Mouse (Mus musculus): ENCODE results near the gene Treh. TPM values are rescaled to one million over a fixed set of nuclear protein-coding genes. Genes with fewer than 3 reads are reported as not detected.

Treh gene
- polyA plus RNA-seq, 1 experiment = not detected

DNA sequence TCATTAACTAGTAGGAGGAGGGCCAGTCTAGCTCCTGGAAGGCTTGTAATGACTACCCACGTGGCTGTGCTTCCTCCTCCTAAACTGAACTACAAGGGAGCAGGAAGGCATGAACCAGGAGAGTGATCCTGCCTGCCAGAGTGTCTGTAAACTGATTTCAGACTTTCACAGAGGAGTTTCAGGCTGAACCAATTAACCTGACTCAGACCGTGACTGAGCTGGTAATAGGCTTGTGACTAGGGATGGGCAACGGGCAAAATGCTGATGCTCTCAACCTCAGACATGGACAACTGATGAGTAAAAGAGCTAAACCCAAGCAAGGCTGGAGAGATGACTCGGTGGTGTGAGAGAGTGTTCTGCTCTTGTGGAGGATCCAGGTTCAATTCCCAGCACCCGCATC lies 54.4 kb downstream of the Treh start:
- H3K27ac ChIP-seq (ENCODE audit: insufficient read depth, low read depth, low read length) = no peak overlapping the region
- TF ChIP-seq CTCF (IDR thresholded peaks at IDR 0.05; ENCODE audit: low read depth, low read length) (no peak), POLR2A (IDR thresholded peaks at IDR 0.05; ENCODE audit: borderline replicate concordance, low read depth, low read length) (no peak)
- H3K4me1 ChIP-seq (ENCODE audit: control insufficient read depth, insufficient read depth, low read length) = peaks cover 25% of the 10 kb centered on the region
- no peak overlapping the region for H3K4me3 ChIP-seq (ENCODE audit: insufficient read depth, low read length)

DNA sequence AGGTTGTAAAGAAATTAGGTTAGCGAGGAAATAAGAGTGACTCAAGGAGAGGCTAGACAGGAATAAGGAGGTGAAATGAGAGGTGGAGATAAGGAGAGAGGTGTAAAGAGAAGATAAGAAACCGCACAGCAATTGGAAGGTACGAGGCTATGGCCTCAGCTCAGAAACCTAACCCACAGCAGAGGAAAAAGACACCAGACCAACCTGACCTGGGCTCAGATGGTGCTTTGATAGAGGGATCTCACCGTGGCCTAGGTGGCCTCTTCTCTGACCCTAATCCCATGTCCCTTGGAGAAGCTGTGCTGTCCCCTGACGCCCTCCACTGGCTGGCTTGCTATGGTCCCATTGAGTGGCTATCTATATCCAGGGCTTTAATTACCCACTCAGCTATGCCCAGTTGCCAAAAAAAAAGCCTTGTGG lies 59.1 kb downstream of the Treh start:
- peaks cover 9% of the 10 kb centered on the region for H3K4me1 ChIP-seq (ENCODE audit: control insufficient read depth, insufficient read depth, low read length)
- H3K27ac ChIP-seq (ENCODE audit: insufficient read depth, low read depth, low read length) = no peak overlapping the region
- no peak overlapping the region for H3K4me3 ChIP-seq (ENCODE audit: insufficient read depth, low read length)
- no peak for TF ChIP-seq CTCF (IDR thresholded peaks at IDR 0.05; ENCODE audit: low read depth, low read length)
- TF ChIP-seq POLR2A (IDR thresholded peaks at IDR 0.05; ENCODE audit: borderline replicate concordance, low read depth, low read length) = no peak

DNA sequence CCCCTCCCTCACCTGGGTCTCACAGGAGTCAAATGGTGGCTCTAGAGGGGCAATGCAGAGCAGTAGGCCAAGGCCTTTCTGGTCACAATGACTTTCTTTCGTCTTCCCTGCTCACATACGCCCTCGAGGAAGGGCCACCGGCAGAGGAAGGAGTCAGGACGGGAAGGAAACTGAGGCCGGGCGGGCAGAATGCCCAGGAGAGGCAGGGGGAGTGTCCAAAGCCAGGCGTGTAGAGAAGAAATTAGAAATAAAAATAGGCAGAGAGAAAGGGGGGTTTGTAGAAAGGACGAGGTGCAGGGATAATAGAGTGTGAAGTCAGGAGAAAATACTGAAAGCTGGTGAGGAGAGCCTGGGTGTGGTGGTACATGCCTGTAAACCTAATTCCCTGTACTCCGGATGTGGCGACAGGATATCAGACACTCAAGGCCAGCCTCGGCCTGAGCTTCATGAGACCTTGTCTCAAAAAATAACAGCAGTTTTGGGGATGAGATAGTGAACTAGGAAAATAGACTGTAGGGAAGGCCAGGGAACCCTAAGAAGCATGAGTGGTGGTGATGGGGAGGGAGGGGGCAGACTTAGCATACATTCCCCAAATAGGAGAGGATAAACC lies 60.0 kb downstream of the Treh start:
- Histone ChIP-seq H3K27ac (ENCODE audit: insufficient read depth, low read depth, low read length) (no peak overlapping the region), H3K4me3 (ENCODE audit: insufficient read depth, low read length) (no peak overlapping the region), H3K4me1 (ENCODE audit: control insufficient read depth, insufficient read depth, low read length) (peaks cover 2% of the 10 kb centered on the region; the same call in 1 of the 2 replicates)
- no peak for TF ChIP-seq POLR2A (IDR thresholded peaks at IDR 0.05; ENCODE audit: borderline replicate concordance, low read depth, low read length)
- TF ChIP-seq CTCF (IDR thresholded peaks at IDR 0.05; ENCODE audit: low read depth, low read length) = no peak

DNA sequence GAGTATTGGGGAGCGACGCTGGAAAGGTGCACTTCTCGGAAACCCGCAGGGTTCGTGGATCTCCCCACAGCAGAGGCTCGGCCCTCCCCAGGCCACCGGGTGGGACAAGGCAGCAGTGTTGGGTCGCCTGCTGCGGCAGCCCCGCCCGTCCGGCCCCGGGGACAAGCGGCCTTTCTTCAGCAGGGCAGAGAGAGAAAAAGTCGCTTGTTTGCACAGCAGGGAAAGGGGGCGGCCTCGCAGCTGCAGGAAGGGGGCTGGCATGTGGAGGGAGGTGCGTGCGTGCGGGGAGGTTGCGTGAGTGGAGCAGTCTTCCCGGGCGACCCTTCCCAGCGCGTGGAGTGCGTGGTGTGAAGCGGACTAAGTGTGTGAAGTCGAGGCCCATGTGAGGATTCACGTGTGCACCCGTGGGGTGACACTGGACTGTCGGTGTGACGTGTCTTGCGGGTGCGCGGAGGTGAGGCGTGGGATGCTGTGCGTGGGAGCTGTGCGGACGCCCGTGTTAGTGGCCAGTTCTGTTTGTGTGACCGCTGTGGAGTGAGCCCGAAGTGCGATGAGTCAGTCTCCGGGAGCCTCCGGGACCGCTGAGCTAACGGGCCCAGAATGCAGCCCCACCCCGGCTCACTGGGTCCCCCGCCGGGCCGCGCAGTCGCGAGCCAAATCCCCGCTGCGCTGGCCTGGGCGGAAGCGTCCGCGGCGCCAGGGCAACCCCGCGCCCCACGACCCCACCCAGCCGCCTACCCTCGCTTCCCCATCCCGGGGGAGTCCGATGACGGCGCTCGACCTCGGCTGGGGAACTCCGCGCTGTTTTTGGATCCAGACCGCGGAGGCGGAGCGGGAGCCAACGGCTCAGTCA lies 60.9 kb downstream of the Treh start:
- TF ChIP-seq CTCF (IDR thresholded peaks at IDR 0.05; ENCODE audit: low read depth, low read length) (no peak), POLR2A (IDR thresholded peaks at IDR 0.05; ENCODE audit: borderline replicate concordance, low read depth, low read length) (no peak)
- peaks cover 2% of the 10 kb centered on the region; the same call in 1 of the 2 replicates for H3K4me1 ChIP-seq (ENCODE audit: control insufficient read depth, insufficient read depth, low read length)
- peak overlapping the region; percentile 59 for H3K4me3 ChIP-seq (ENCODE audit: insufficient read depth, low read length)
- no peak overlapping the region for H3K27ac ChIP-seq (ENCODE audit: insufficient read depth, low read depth, low read length)

DNA sequence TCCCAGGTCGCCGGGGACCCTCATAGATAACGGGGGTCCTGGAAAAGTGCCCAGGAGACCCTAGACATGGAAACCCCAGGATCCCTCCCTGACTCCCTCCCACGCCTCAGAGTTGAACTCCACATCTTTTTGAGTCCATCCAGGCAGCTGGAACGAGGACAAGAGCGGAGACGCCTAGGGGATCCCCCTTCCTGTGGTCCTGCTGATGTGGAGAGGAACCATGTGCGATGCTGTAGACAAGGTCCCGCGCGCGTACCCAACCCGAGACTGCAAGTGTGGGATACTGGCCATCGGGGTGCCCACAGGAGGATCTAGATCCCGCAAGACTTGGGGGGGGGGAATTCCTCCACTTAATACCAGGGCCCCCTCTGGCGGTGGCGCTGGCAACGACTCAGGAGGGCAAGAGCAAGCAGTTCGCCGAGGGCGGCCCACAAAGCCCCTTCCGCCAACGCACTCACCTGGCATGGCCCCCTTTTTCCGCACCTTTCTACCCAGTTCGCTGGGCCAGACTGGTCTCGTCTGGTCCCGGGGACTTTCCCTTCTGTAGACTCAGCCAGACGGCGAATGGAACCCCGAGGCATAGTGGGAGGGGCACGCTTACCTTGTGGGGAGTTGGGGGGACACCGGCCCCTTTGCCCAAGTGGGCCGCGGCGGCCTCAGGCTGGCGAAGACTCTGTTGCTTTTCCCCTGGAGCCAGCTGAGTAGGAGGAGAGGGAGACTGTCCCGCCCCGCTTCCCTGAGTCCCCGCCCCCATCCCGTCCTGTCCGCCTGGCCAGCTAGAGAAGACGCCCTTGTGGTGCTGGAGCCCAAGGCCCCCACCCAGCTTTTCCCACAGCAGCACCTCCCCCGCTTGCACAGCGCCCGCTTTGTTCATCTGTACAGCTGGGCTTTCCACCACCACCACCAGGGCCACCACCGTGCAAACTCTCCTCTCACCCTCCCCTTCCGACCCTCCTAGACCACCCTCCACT lies 61.8 kb downstream of the Treh start, which contains the start of gene Phldb1:
Gene Phldb1, minus strand, starts transcription at position 675 of the 971 bp plus-strand sequence.
- peak within 1 kb of the TSS; percentile 59 for H3K4me3 ChIP-seq (ENCODE audit: insufficient read depth, low read length)
- peaks cover 2% of the 10 kb centered on the region; the same call in 1 of the 2 replicates for H3K4me1 ChIP-seq (ENCODE audit: control insufficient read depth, insufficient read depth, low read length)
- TF ChIP-seq CTCF (IDR thresholded peaks at IDR 0.05; ENCODE audit: low read depth, low read length) (peak; percentile 61), POLR2A (IDR thresholded peaks at IDR 0.05; ENCODE audit: borderline replicate concordance, low read depth, low read length) (no peak)
- H3K27ac ChIP-seq (ENCODE audit: insufficient read depth, low read depth, low read length) = no peak within 1 kb of the TSS

DNA sequence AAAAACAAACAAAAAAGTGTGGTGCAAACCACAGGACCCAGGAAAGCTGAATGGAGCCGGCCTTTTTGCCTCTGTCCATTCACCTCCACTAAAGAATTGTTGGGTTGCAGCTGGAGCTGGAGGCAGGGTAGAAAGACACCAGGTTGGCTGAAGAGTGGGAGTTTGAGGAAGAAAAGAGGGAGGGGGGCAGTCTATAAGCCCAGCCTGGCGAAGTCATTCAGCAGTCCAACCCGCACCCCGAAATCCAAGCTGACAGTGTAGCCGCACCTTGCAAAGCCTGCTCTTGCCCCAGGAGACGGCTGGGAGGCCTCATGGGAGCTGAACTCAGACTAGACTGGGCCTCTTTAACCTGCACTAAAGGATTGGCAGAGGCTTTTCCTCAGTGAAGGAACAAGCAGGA lies 62.9 kb downstream of the Treh start:
- TF ChIP-seq CTCF (IDR thresholded peaks at IDR 0.05; ENCODE audit: low read depth, low read length) (no peak), POLR2A (IDR thresholded peaks at IDR 0.05; ENCODE audit: borderline replicate concordance, low read depth, low read length) (no peak)
- H3K4me1 ChIP-seq (ENCODE audit: control insufficient read depth, insufficient read depth, low read length) = peaks cover 2% of the 10 kb centered on the region; the same call in 1 of the 2 replicates
- no peak overlapping the region for H3K4me3 ChIP-seq (ENCODE audit: insufficient read depth, low read length)
- H3K27ac ChIP-seq (ENCODE audit: insufficient read depth, low read depth, low read length) = no peak overlapping the region

Other genes with a start within 250 kb of the Treh start
- not detected in 2 replicates for gene Foxr1, start 232.1 kb upstream of the Treh start, polyA plus RNA-seq (2012; ENCODE audit: insufficient read depth, insufficient read length, missing spikeins)
- not detected in 2 replicates for gene Upk2, start 218.3 kb upstream of the Treh start, polyA plus RNA-seq (2012; ENCODE audit: insufficient read depth, insufficient read length, missing spikeins)
- 6.7 and 9.5 TPM in 2 replicates for gene Bcl9l, start 190.4 kb upstream of the Treh start, polyA plus RNA-seq (2012; ENCODE audit: insufficient read depth, insufficient read length, missing spikeins)
- not detected in 2 replicates for gene Cxcr5, start 111.4 kb upstream of the Treh start, polyA plus RNA-seq (2012; ENCODE audit: insufficient read depth, insufficient read length, missing spikeins)
- gene Ddx6, start 68.3 kb upstream of the Treh start, polyA plus RNA-seq (2012; ENCODE audit: insufficient read depth, insufficient read length, missing spikeins) = 111 and 122 TPM in 2 replicates
- 4.3 and 4.4 TPM in 2 replicates for gene Phldb1, start 62.0 kb downstream of the Treh start, polyA plus RNA-seq (2012; ENCODE audit: insufficient read depth, insufficient read length, missing spikeins)
- gene Arcn1, start 94.6 kb downstream of the Treh start, polyA plus RNA-seq (2012; ENCODE audit: insufficient read depth, insufficient read length, missing spikeins) = 79.8 and 86.7 TPM in 2 replicates
- gene Ift46, start 94.7 kb downstream of the Treh start, polyA plus RNA-seq (2012; ENCODE audit: insufficient read depth, insufficient read length, missing spikeins) = 75.1 and 86.7 TPM in 2 replicates
- 1.4 and 1.9 TPM in 2 replicates for gene Tmem25, start 126.1 kb downstream of the Treh start, polyA plus RNA-seq (2012; ENCODE audit: insufficient read depth, insufficient read length, missing spikeins)
- gene Ttc36, start 129.8 kb downstream of the Treh start, polyA plus RNA-seq (2012; ENCODE audit: insufficient read depth, insufficient read length, missing spikeins) = not detected in 2 replicates
- 31.6 and 32.2 TPM in 2 replicates for gene Kmt2a, start 208.1 kb downstream of the Treh start, polyA plus RNA-seq (2012; ENCODE audit: insufficient read depth, insufficient read length, missing spikeins)
- gene Atp5l, start 247.5 kb downstream of the Treh start, polyA plus RNA-seq (2012; ENCODE audit: insufficient read depth, insufficient read length, missing spikeins) = 311 and 441 TPM in 2 replicates